Mouse (Mus musculus): ENCODE data around the gene Gm438. TPM values are rescaled to one million over a fixed set of nuclear protein-coding genes. Genes with fewer than 3 reads are reported as not detected.
A peak's percentile ranks its signal among the peaks of the same experiment; 100 is the strongest.
"Not testable (repeated sequence)": the region's sequence is repeated elsewhere in the genome, so short reads cannot be mapped to it uniquely, and the experiment has no call there.

Gene Gm438
- not detected for total RNA-seq (2021)

- intact Hi-C loops (cut with DNase I) = no loop called here
- no peak for DNase-seq (ENCODE audit: low spot score in 2 of 2)
These were observed at the start of gene Gm438 for GRCm38 (mm10) chr4:144786483-144786882. Gene Gm438 (minus strand): TSS chr4:144786583.

GRCm38 (mm10) chr4:144824706-144825105, 38.3 kb upstream of the Gm438 start:
- intact Hi-C loops (cut with DNase I) = no loop called here
- no peak for DNase-seq (ENCODE audit: low spot score in 2 of 2)

- DNase-seq (ENCODE audit: low spot score in 2 of 2) = no peak
- intact Hi-C loops (cut with DNase I) = no loop called here
These were observed 37.6 kb upstream of the Gm438 start for GRCm38 (mm10) chr4:144823996-144824395.

- DNase-seq (ENCODE audit: low spot score in 2 of 2); intact Hi-C loops (cut with DNase I): not testable (repeated sequence)
These were observed 20.8 kb upstream of the Gm438 start for GRCm38 (mm10) chr4:144807135-144807534.

GRCm38 (mm10) chr4:144803633-144804032, 17.2 kb upstream of the Gm438 start:
- DNase-seq (ENCODE audit: low spot score in 2 of 2) = no peak
- intact Hi-C loops (cut with DNase I) = no loop called here

- intact Hi-C loops (cut with DNase I) = no loop called here
These were observed 3.8 kb upstream of the Gm438 start for GRCm38 (mm10) chr4:144790141-144790540.

GRCm38 (mm10) chr4:144782476-144783197, 3.7 kb downstream of the Gm438 start:
- DNase-seq (ENCODE audit: low spot score in 2 of 2) = no peak
- intact Hi-C loops (cut with DNase I) = no loop called here

More at GRCm38 (mm10) chr4:144790141-144790540, 3.8 kb upstream of the Gm438 start:
- no peak for DNase-seq (ENCODE audit: low spot score in 2 of 2)

- intact Hi-C loops (cut with DNase I) = loop anchor here (5.0 to 10.0 kb wide), 4 partner anchors 107 to 519 kb away; no protein-coding TSS in a partner anchor
- DNase-seq (ENCODE audit: low spot score in 2 of 2) = peak; percentile 36 to 70
These were observed 20.7 kb downstream of the Gm438 start for GRCm38 (mm10) chr4:144765722-144766121.

GRCm38 (mm10) chr4:144749139-144749538, 37.2 kb downstream of the Gm438 start:
- DNase-seq (ENCODE audit: low spot score in 2 of 2) = no peak
- intact Hi-C loops (cut with DNase I) = no loop called here

Other genes starting within 250 kb of the Gm438 start
- gene Gm13124, start 221.4 kb downstream of the Gm438 start, total RNA-seq (2021) = not detected
- gene Aadacl4, start 172.9 kb downstream of the Gm438 start, total RNA-seq (2021) = not detected
- not detected for gene Gm436, start 100.2 kb downstream of the Gm438 start, total RNA-seq (2021)
- gene Gm13178, start 65.2 kb downstream of the Gm438 start, total RNA-seq (2021) = under 1 TPM in 1 of 2 experiments, not detected in 1; 0.34 TPM
- 10 to 100 TPM; 29.6 to 35.8 TPM for gene Dhrs3, start 106.2 kb upstream of the Gm438 start, total RNA-seq (2021)